Mouse (Mus musculus): ENCODE results near the gene Mtus2.

Gene Mtus2

DNA sequence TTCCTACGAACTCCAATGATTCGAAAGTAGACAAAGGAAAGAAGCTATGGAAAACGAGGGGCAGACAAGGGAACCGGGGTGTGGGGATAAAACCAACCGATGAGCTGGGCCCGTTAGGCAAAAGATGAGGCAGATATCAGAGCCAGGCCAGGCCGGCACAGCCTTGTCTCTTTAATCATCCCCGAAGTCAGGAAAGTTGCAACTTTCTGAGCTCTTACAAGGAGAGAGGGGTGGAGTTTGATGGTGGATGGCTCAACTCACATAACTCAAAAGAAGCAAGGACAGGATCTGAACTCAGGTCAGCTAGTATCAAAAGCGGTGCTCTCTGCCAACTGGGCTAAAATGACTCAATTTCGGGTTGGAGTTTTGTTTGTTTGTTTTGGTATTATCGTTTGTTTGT is 402.0 kb downstream of the Mtus2 start:
- DNase-seq: no peak

DNA sequence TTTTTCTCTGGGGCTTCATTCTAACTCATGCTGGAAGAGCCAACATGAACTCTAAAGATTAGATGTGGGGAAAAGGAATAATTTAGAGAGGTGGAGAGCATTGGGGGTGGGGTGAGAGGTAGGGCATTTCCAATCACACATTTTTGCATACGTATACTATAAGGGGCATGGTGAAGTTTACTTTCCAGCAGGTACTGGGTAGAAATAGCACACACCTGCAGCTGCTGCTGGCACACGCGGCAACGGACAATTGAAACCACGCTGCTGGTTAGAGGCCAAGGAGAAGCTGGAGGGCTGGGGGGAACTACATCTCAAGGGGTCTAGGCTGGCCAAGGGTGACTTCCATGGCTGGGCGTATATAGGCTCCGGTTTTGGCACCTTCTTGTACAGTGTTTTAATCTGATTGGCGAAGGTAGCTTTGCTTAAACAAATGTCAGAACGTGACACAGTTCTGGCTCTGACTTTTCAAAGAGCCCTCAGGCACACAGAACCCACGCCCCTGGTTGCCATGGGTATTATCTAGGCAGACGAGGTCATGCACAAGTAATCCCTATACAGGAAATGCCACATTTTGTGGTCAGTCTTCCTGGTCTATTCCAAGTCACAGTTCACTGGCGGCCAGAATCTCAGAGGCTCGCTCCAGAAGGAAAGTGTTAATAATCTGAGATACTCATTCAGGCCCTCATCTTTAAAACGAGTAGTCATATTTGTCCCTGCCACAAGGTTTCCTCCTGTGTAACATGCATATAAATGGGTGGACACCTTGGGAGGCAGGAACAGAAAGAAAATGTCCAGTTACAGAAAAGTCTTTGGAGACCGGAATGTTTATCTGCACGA is 404.0 kb downstream of the Mtus2 start:
- DNase-seq: peak; percentile 50

DNA sequence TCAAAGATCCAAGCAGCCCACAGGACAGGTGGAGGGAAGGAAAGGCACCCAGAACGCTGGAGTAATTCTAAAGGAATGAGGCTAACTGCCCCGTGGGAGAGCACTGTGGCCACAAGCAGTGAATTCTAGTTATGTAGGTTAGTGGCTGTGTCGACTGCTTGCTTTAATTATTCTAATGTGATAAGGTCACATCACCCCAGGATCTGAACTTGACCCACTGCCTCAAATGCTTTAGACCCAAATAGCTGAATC is 404.6 kb downstream of the Mtus2 start:
- DNase-seq: no peak

DNA sequence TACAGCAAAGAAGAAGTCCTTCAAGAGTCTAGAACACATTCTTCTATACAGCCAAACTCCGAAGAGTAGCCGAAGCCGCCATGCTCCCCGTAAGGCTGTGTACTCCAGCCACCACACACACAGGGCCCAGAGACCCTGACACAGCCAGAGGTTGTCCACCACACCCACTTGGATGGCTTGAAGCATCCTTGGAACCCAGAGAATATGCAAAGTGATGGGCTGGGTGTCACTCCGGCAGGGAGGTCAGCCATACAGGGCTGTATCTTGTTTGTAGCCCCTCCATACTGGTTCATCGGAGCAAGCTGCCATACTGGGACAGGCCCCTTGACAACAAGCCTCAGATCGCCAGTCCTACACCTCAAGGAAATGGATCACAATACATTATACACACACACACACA is 405.2 kb downstream of the Mtus2 start:
- no peak for DNase-seq

DNA sequence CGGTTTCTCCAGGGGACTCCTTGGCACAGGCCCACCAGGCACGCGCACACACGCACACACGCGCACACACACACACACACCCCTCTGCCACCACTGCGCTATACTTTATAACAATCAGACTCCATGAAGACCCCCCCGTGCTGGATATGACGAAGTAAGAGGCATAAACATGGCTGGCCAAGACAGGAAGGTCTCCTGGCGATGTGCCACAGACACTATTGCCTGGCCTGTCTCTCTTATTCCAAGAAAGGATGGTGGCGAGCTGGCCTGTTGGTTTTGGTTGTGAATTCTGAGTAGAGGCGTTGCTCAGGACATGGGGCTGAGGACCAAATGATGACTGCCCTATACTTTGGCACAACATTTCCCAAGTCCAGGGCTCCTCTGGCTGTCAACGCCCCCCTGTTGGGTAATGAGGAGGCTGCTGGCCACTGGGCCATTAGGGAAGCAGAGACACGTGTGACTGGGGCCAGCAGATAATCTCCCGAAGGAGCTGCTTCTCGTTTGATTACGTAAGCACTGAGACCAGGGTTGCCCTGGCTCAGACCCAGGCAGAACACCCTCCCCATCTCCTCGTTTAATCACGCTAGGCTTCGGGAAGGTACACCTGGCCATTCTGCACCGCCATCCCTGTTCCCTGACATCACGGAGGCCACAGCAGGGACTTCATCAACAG is 406.5 kb downstream of the Mtus2 start:
- DNase-seq: no peak

Data from kidney, adult 9 months (tissue).